Mouse (Mus musculus): Measurements from ENCODE around the gene Gm49396. TPM values are rescaled to one million over a fixed set of nuclear protein-coding genes. Genes with fewer than 3 reads are reported as not detected.

Gm49396 gene
- polyA plus RNA-seq, 1 experiment from 2014 or later: 5.8 TPM

- H3K27ac ChIP-seq: 0 out of 2 replicates have a peak overlapping the region, but pooled peaks have one; percentile 43
- H3K9ac ChIP-seq: no peak overlapping the region
- no peaks in the 10 kb centered on the region for H3K9me3 ChIP-seq (replicated peaks)
- peaks cover 98% of the 10 kb centered on the region for H3K36me3 ChIP-seq
- no peaks in the 10 kb centered on the region for H3K27me3 ChIP-seq (replicated peaks)
- no peak overlapping the region for H3K4me2 ChIP-seq
- peaks cover 20% of the 10 kb centered on the region for H3K4me1 ChIP-seq
- 0 out of 2 replicates have a peak, but pooled peaks have one; percentile 36 for ATAC-seq
- 59% methylated on average over 5 of the region's 5 CpGs for WGBS (ENCODE audit: insufficient replicate concordance)
- no peak overlapping the region for H3K4me3 ChIP-seq
Measured at GRCm38 (mm10) chr7:30572389-30572788, 9.2 kb downstream of the Gm49396 start.

- Histone ChIP-seq H3K9me3 (replicated peaks) (no peaks in the 10 kb centered on the region), H3K4me2 (no peak overlapping the region), H3K36me3 (peaks cover 100% of the 10 kb centered on the region), H3K27me3 (replicated peaks) (no peaks in the 10 kb centered on the region), H3K27ac (no peak overlapping the region), H3K4me3 (no peak overlapping the region), H3K4me1 (peaks cover 20% of the 10 kb centered on the region), H3K9ac (no peak overlapping the region)
- 74% methylated on average over 2 of the region's 2 CpGs for WGBS (ENCODE audit: insufficient replicate concordance)
- no peak for ATAC-seq
Measured at GRCm38 (mm10) chr7:30572969-30573368, 9.8 kb downstream of the Gm49396 start.

GRCm38 (mm10) chr7:30579950-30580349 lies 16.8 kb downstream of the Gm49396 start:
- Histone ChIP-seq H3K4me1 (no peaks in the 10 kb centered on the region), H3K4me3 (no peak overlapping the region), H3K9ac (no peak overlapping the region), H3K4me2 (no peak overlapping the region), H3K27ac (no peak overlapping the region), H3K9me3 (replicated peaks) (no peaks in the 10 kb centered on the region), H3K36me3 (peaks cover 100% of the 10 kb centered on the region), H3K27me3 (replicated peaks) (no peaks in the 10 kb centered on the region)
- WGBS (ENCODE audit: insufficient replicate concordance): 86% methylated on average over 8 of the region's 8 CpGs
- no peak for ATAC-seq

GRCm38 (mm10) chr7:30581547-30581946 lies 18.4 kb downstream of the Gm49396 start:
- Histone ChIP-seq H3K4me1 (peaks cover 4% of the 10 kb centered on the region), H3K27ac (no peak overlapping the region), H3K27me3 (replicated peaks) (no peaks in the 10 kb centered on the region), H3K4me2 (no peak overlapping the region), H3K4me3 (no peak overlapping the region), H3K9ac (no peak overlapping the region), H3K36me3 (peaks cover 100% of the 10 kb centered on the region), H3K9me3 (replicated peaks) (no peaks in the 10 kb centered on the region)
- no peak for ATAC-seq
- WGBS (ENCODE audit: insufficient replicate concordance): 93% methylated on average over 16 of the region's 16 CpGs

- Histone ChIP-seq H3K27ac (no peak overlapping the region), H3K4me1 (peaks cover 16% of the 10 kb centered on the region), H3K4me2 (no peak overlapping the region), H3K4me3 (no peak overlapping the region), H3K9me3 (replicated peaks) (no peaks in the 10 kb centered on the region), H3K9ac (no peak overlapping the region), H3K27me3 (replicated peaks) (no peaks in the 10 kb centered on the region), H3K36me3 (peaks cover 77% of the 10 kb centered on the region)
- no peak for ATAC-seq
- WGBS (ENCODE audit: insufficient replicate concordance): 91% methylated on average over 10 of the region's 10 CpGs
Measured at GRCm38 (mm10) chr7:30584339-30584738, 21.2 kb downstream of the Gm49396 start.

GRCm38 (mm10) chr7:30585170-30585569 lies 22.0 kb downstream of the Gm49396 start:
- Histone ChIP-seq H3K4me3 (no peak overlapping the region), H3K4me1 (peaks cover 21% of the 10 kb centered on the region), H3K9me3 (replicated peaks) (no peaks in the 10 kb centered on the region), H3K4me2 (no peak overlapping the region), H3K9ac (no peak overlapping the region), H3K27ac (no peak overlapping the region), H3K36me3 (peaks cover 68% of the 10 kb centered on the region), H3K27me3 (replicated peaks) (no peaks in the 10 kb centered on the region)
- 95% methylated on average over 7 of the region's 7 CpGs for WGBS (ENCODE audit: insufficient replicate concordance)
- no peak for ATAC-seq

- Histone ChIP-seq H3K4me1 (peaks cover 21% of the 10 kb centered on the region), H3K4me3 (peak overlapping the region; percentile 100), H3K9me3 (replicated peaks) (no peaks in the 10 kb centered on the region), H3K9ac (peak overlapping the region; percentile 100; the same call in 1 of the 2 replicates), H3K27ac (no peak overlapping the region), H3K27me3 (replicated peaks) (no peaks in the 10 kb centered on the region), H3K4me2 (peak overlapping the region; percentile 94), H3K36me3 (peaks cover 55% of the 10 kb centered on the region)
- WGBS (ENCODE audit: insufficient replicate concordance): 86% methylated on average over 28 of the region's 28 CpGs
- ATAC-seq: no peak
Measured at GRCm38 (mm10) chr7:30586455-30587020, 23.4 kb downstream of the Gm49396 start.

- Histone ChIP-seq H3K4me2 (peak overlapping the region; percentile 94), H3K4me3 (peak overlapping the region; percentile 100), H3K9me3 (replicated peaks) (no peaks in the 10 kb centered on the region), H3K36me3 (peaks cover 39% of the 10 kb centered on the region), H3K27ac (peak overlapping the region; percentile 92), H3K27me3 (replicated peaks) (no peaks in the 10 kb centered on the region), H3K9ac (peak overlapping the region; percentile 100), H3K4me1 (peaks cover 23% of the 10 kb centered on the region)
- WGBS (ENCODE audit: insufficient replicate concordance): under 1% methylated on average over 67 of the region's 67 CpGs
- peak; percentile 27 for ATAC-seq
Measured at GRCm38 (mm10) chr7:30587842-30588667, 24.9 kb downstream of the Gm49396 start.

- Histone ChIP-seq H3K4me3 (peak within 1 kb of the TSS; percentile 100), H3K4me1 (peaks cover 31% of the 10 kb centered on the region), H3K9ac (peak within 1 kb of the TSS; percentile 100), H3K27me3 (replicated peaks) (no peaks in the 10 kb centered on the region), H3K4me2 (peak within 1 kb of the TSS; percentile 94), H3K36me3 (peaks cover 31% of the 10 kb centered on the region), H3K27ac (peak within 1 kb of the TSS; percentile 92), H3K9me3 (replicated peaks) (no peaks in the 10 kb centered on the region)
- peak; percentile 95 for ATAC-seq
- under 1% methylated on average over 55 of the region's 68 CpGs for WGBS (ENCODE audit: insufficient replicate concordance)
Measured at GRCm38 (mm10) chr7:30588676-30589434, 25.7 kb downstream of the Gm49396 start, which contains the start of gene Kmt2b. TSS of gene Kmt2b (minus strand) at chr7:30588726.

GRCm38 (mm10) chr7:30589435-30590301 lies 26.5 kb downstream of the Gm49396 start:
- H3K27me3 ChIP-seq (replicated peaks): 0 out of 2 replicates have a peak, but pooled peaks cover 3% of the 10 kb centered on the region
- peak overlapping the region; percentile 100 for H3K9ac ChIP-seq
- peaks cover 23% of the 10 kb centered on the region for H3K36me3 ChIP-seq

More at GRCm38 (mm10) chr7:30589435-30590301, 26.5 kb downstream of the Gm49396 start:
- Histone ChIP-seq H3K4me3 (peak overlapping the region; percentile 100), H3K4me1 (peaks cover 40% of the 10 kb centered on the region), H3K9me3 (replicated peaks) (no peaks in the 10 kb centered on the region), H3K4me2 (peak overlapping the region; percentile 94), H3K27ac (peak overlapping the region; percentile 92)
- 31% methylated on average over 40 of the region's 40 CpGs for WGBS (ENCODE audit: insufficient replicate concordance)
- peak; percentile 38 for ATAC-seq

Data from liver, embryonic 12.5 days (tissue).